ENCODE assay signal across 35 mouse cellular contexts in genomic region chr4:63783826-63784225, GRCm38 (mm10). TPM values are rescaled to one million over a fixed set of nuclear protein-coding genes. Genes with fewer than 3 reads are reported as not detected.
DNase-seq lines count a peak whose midpoint lies in the region; TF ChIP-seq lines count a peak whose summit lies in the region.
"Had no signal": no experiment of that assay in that cellular context is flagged by ENCODE, and none has a peak within 500 bp of the region (broad histone marks: within the 10 kb centered on the region; RNA-seq: fewer than 3 reads in every experiment).

No protein-coding gene starts in this region.

- no peak for TF ChIP-seq CTCF in kidney, adult 2 months (conservative IDR thresholded peaks at IDR 0.05; ENCODE audit: insufficient read depth, insufficient read length, low read depth, low read length)

- peak; percentile 38 for DNase-seq in adrenal gland, adult 2 months
- DNase-seq in adrenal gland, postnatal 4 days (ENCODE audit: low spot score in 2 of 2) = no peak
- DNase-seq in kidney, adult 2 months = peak; percentile 18
- DNase-seq in kidney, postnatal 25 days = no peak
- peak; percentile 30 for DNase-seq in kidney, postnatal 10 days
- no peak for DNase-seq in kidney, adult 9 months
- peak; percentile 19 for DNase-seq in NIH3T3 (ENCODE audit: low read depth)
- DNase-seq: cerebellum, adult 11 months; cerebellum, adult 9-10 months; cerebellum, postnatal 36 days; gastrocnemius, adult 2 months; gastrocnemius, postnatal 36 days; layer of hippocampus, postnatal 36 days; liver, postnatal 0 days; lung, postnatal 4 days; right cerebral cortex, adult 18-20 months; spleen, adult 18-20 months; thymus, postnatal 14 days had no signal

- no peaks in the 10 kb centered on the region for H3K27me3 ChIP-seq in kidney, adult 2 months (replicated peaks; ENCODE audit: control insufficient read depth, insufficient read depth, low read length)
- H3K27me3 ChIP-seq: CH12.LX; embryonic facial prominence, embryonic 12.5 days; heart, embryonic 13.5 days; hindbrain, embryonic 15.5 days; liver, embryonic 12.5 days; megakaryocyte, embryonic 14.5 days; midbrain, embryonic 12.5 days; neural tube, embryonic 12.5 days had no signal

- no peaks in the 10 kb centered on the region for H3K36me3 ChIP-seq in kidney, adult 2 months (ENCODE audit: control insufficient read depth, insufficient read depth, low read length)
- H3K36me3 ChIP-seq: embryonic facial prominence, embryonic 12.5 days; heart, embryonic 13.5 days; hindbrain, embryonic 10.5 days; hindbrain, embryonic 15.5 days; liver, embryonic 12.5 days; midbrain, embryonic 12.5 days; neural tube, embryonic 12.5 days had no signal

- H3K4me3 ChIP-seq in kidney, adult 2 months (ENCODE audit: insufficient read depth, low read depth, low read length) = no peak overlapping the region
- H3K4me3 ChIP-seq: embryonic facial prominence, embryonic 12.5 days; erythroblast, embryonic 14.5 days; gastrocnemius, adult 2 months; heart, embryonic 13.5 days; hindbrain, embryonic 10.5 days; hindbrain, embryonic 15.5 days; liver, embryonic 12.5 days; megakaryocyte, embryonic 14.5 days; midbrain, embryonic 12.5 days; myocyte; neural tube, embryonic 12.5 days had no signal

- TF ChIP-seq POLR2A in kidney, adult 2 months (IDR thresholded peaks at IDR 0.05; ENCODE audit: low read depth, low read length) = no peak

- no peaks in the 10 kb centered on the region for H3K4me1 ChIP-seq in kidney, adult 2 months (ENCODE audit: control insufficient read depth, insufficient read depth, low read length)
- H3K4me1 ChIP-seq: embryonic facial prominence, embryonic 12.5 days; heart, embryonic 13.5 days; hindbrain, embryonic 10.5 days; hindbrain, embryonic 15.5 days; liver, embryonic 12.5 days; megakaryocyte, embryonic 14.5 days; midbrain, embryonic 12.5 days; neural tube, embryonic 12.5 days had no signal

- 45% methylated on average over 5 of the region's 5 CpGs for WGBS in kidney, adult 2 months

- no peak overlapping the region for H3K27ac ChIP-seq in kidney, adult 2 months (ENCODE audit: insufficient read depth, low read depth, low read length)
- H3K27ac ChIP-seq: embryonic facial prominence, embryonic 12.5 days; gastrocnemius, adult 2 months; heart, embryonic 13.5 days; hindbrain, embryonic 10.5 days; hindbrain, embryonic 15.5 days; liver, embryonic 12.5 days; midbrain, embryonic 12.5 days; neural tube, embryonic 12.5 days had no signal

RNA-seq across cellular contexts. Expression of gene Tnfsf15, which starts 38.9 kb away (rescaled TPM):
- under 1 TPM; 0.32 to 0.79 TPM for total RNA-seq in adrenal gland, adult 2 months (2021)
- polyA plus RNA-seq in adrenal gland, adult 2 months (2012; rRNA removed) = 0.03 TPM in 1 of 2 replicates, not detected in the other
- under 1 TPM; 0.17 to 0.39 TPM for total RNA-seq in adrenal gland, postnatal 4 days (2021)
- polyA plus RNA-seq in kidney, adult 2 months (2012; rRNA removed) = 0.55 and 0.96 TPM in 2 replicates
- total RNA-seq: gastrocnemius, postnatal 36 days; heart, adult 8-10 months; heart, postnatal 10 days; layer of hippocampus, postnatal 36 days; left cerebral cortex, postnatal 4 days; midbrain, postnatal 0 days had no signal
- polyA plus RNA-seq: embryonic facial prominence, embryonic 12.5 days; erythroblast, embryonic 14.5 days; forebrain, embryonic 11.5 days; forebrain, embryonic 16.5 days; hindbrain, embryonic 10.5 days; liver, embryonic 12.5 days; liver, postnatal 0 days; midbrain, postnatal 0 days had no signal

Comparison
In these comparisons a context has a peak if more than half of its experiments do, and no peak if none do; other contexts are left out.
1. DNase-seq: peak in adrenal gland, adult 2 months (single experiment), kidney, adult 2 months (single experiment), kidney, postnatal 10 days (single experiment) and NIH3T3 (single experiment); none in adrenal gland, postnatal 4 days (0 of 2), kidney, postnatal 25 days (0 of 2) and kidney, adult 9 months (single experiment).